Mouse (Mus musculus) G1E-ER4 (cell line): Measurements from ENCODE around the gene Ccnc. TPM values are rescaled to one million over a fixed set of nuclear protein-coding genes. Genes with fewer than 3 reads are reported as not detected.

Experiments
- GATA1 ChIP-seq: IDR thresholded peaks from one replicate; pipeline ENCODE4 v1.8.0; 2012; ENCODE audit warnings: low read length, inconsistent platforms
- polyA plus RNA-seq: library from polyadenylated mRNA; stranded (reverse); fragments of >175 nt; gene quantifications from 2 replicates; pipeline ENCODE4 v1.2.3, GENCODE M21; 2012

Gene Ccnc
- polyA plus RNA-seq, 1 experiment, result 0.51 TPM

DNA sequence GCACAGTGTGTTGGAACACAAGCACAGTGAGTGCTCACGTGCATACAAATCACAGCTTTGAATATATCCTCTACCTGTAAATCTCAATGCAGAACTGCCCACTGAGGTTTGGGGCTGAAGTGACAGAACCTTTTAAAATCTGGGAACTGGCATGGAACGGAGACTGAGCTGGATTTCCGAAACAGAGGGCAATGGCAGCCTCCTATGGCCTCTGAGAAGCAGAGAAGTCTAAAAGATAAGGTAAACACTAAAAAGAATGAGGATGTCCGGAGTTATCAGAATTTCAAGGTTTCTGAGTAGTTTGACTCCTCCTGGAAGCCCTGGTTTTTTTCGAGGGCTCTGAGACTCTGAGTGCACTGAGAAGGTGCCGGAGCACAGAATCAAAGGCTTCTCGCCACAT, 37.3 kb upstream of the Ccnc start:
- no peak for TF ChIP-seq GATA1

DNA sequence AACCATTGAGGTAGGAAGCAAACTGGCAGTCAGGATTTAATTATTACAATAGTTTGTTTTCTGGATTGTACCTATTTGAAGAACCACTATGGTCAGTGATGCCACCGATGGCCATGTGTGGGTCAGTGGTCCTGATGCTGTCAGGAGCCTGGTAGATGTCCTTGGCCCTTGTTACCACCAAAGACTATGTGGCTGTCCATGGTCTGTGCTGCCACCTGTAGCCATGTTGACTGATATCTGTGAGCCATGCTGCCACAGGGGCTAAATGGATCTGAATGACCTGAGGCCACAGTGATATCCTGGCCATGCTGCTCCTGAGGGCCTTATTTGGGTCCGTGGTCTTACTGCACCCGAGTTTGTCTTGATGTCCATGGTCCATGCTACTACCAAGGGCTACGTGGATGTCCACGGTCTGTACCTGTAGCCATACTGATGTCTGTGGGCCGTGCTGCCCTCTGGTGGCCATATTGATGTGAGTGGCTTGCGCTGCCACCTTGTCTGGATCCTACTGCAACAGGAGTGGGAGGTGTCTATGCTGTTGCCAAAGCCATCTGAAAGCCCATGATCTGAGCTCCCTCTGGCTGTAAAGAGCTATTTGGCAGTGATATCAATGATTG, 31.8 kb upstream of the Ccnc start:
- no peak for TF ChIP-seq GATA1

DNA sequence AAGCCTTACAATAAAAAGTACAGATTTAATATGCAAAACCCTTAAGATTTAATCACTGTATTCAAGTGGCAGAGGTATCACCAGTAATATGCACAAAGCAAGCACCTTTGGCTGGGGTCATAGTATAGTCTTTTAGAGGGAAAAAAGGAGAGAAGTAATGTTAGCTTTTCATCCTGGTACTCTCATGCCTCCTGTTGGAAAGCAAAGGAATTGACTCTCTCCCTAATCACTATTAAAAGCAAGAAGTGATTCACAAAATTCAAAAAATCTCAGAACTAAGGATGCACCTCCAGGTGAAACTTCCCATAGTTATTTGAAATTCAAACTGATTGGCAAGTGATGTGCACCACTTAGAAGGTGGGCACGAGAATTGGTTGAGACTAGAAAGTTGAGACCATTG, 22.5 kb upstream of the Ccnc start:
- no peak for TF ChIP-seq GATA1

DNA sequence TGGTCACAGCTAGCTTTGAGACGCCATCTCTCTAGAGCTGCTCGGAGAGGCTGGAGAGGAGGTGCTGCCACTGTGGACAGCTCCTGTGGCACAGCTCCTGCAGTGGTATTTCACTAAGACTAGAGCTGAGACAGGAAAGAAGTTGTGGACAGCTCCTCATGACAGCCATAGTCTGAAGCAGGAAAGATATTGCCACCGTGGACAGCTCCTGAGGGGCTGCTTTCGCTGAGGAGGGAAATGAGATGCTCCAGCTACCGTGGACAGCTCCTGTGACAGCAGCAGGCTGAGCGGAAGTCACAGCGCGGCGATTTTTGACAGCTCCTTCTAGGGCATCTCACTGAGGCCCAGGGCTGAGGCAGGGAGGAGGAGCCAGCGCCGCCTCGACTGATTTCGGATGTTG, 15.4 kb upstream of the Ccnc start:
- TF ChIP-seq GATA1, result no peak

GRCm38 (mm10) chr4:21722752-21723334, 4.7 kb upstream of the Ccnc start:
- TF ChIP-seq GATA1, result no peak

DNA sequence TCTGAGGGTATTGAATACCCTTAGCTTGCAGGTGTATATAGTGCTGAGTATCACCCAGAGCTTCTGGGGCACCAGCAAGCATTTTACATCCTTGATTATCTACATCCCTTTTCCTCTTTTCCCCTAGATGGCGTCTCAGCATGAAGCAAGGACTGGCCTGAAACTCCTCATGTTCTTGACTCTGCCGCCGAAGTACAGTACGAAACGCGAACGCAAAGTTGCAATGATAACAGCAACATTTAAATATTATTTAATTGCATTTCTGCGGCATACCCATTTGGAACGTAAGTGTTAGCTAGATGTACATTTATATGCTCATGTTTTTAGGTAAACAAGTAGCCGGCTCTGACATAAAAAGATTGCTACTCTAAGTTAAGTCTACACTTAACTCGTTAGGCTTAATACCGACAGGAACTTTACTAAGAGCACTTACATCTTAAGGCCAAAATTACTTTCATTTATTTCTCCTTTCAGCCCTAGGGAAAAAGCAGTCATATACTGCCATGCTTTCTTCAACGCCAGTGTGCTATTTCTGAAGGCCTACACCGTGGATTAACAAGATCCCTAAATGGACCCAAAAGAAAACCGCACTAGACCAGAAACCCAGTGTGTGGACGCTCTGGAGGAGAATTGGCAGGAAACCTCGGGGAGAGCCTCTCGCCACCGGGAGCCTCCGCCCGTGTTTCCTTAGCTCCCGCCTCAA, 438 bp upstream of the Ccnc start:
- TF ChIP-seq GATA1, result no peak

GRCm38 (mm10) chr4:21739169-21739568, 11.7 kb downstream of the Ccnc start:
- no peak for TF ChIP-seq GATA1

DNA sequence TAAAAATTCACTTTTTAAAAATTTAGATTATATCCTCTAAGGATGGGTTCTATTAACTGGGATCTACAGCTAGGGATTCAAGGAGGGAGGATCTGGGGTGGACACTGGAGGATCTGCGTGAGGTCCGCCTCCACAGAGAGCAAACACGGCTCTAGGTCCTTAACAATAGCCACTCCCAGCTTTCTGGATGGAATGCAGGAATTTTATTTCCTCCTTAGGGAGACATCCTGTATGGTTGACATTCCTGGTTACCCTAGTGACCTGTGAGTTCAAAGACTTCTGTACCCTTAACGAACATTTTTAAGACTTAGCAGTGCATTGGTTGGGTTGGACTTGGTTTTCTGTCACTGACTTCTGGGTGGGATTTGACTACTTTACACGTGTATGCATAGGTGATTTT, 18.2 kb downstream of the Ccnc start:
- no peak for TF ChIP-seq GATA1

DNA sequence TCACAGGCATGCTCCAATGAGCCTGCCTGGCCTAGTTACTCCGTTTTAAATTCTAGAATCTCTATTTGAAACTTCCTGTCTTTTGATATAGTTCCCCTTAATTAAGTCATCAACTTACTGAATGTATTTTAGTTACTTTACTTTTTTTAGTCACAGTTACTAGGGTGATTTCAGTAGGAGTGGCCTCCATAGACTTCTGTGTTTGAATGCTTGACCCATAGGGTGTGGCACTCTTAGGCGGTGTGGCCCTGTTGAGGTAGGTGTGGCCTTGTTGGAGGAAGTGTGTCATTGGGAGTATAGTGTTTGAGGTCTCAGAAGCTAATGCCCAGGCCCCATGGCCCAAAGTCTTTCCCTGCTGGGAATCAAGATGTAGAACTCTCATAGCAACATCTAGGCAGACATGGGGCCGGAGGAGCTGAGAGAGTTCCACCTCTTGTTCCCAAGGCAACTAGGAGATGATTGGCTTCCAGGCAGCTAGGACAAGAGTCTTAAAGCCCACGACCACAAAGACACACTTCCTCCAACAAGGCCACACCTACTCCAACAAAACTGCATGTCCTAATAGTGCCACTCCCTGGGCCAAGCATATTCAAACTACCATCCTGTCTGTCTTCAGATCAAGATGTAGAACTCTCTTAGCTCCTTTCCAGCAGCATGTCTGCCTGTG, 27.8 kb downstream of the Ccnc start:
- TF ChIP-seq GATA1, result no peak

DNA sequence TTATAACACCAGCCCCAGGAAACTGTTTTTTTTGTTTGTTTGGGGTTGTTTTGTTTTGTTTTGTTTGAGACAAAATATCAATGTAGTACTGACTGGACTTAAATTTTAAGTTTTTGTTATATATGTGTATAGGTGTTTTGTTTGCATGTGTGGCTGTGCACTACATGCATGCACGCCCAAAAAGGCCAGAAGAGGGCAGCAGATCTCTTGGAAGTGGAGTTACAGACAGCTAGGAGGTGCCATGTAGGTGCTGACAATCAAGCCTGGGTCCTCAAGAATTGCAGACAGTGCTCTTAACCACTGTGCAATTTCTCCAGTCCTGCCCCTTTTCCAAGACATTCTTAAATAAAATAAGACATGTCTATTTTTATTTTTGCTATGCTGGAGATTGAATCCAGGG, 31.4 kb downstream of the Ccnc start:
- no peak for TF ChIP-seq GATA1

GRCm38 (mm10) chr4:21761416-21762160, 34.1 kb downstream of the Ccnc start:
- no peak for TF ChIP-seq GATA1

GRCm38 (mm10) chr4:21763827-21764226, 36.3 kb downstream of the Ccnc start:
- TF ChIP-seq GATA1, result no peak

DNA sequence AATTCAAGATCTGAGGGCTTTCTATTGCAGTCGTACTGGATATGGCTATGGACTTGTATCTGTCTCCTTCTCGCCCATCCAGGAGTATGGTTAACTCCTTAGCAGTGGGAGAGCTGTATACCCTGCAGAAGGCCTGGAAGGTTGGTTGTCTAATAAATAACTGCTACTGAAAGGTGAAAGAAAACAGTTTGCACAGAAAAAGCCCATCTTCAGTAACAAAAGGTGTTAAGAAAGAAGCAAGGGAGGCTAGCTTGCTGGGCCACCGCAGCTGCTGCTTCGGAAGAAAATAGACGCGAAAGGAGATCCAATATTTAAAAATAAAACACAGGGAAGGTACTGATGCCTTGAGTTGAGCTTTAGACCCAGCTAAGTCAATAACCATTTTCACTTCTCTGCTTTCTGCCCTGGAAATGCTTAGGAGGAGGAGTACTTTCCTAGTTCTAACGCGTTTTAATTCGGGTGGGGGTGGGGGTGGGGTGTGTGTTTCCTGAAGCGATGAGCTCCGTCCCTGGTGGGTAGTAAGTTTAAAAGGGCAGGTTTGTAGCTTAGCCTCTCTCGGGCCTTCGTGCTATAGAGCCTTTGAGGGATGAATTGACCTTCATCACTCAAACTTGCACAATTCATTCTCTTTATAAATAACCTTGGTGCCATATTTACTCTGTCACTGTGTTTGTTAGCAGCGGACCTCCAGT, 38.8 kb downstream of the Ccnc start:
- TF ChIP-seq GATA1, result no peak

- no peak for TF ChIP-seq GATA1
Observed at GRCm38 (mm10) chr4:21766863-21767304, 39.4 kb downstream of the Ccnc start, which contains the start of the genes Usp45 and Tstd3. Usp45 (plus strand) TSS chr4:21767156. Tstd3 (minus strand) TSS chr4:21767212.

DNA sequence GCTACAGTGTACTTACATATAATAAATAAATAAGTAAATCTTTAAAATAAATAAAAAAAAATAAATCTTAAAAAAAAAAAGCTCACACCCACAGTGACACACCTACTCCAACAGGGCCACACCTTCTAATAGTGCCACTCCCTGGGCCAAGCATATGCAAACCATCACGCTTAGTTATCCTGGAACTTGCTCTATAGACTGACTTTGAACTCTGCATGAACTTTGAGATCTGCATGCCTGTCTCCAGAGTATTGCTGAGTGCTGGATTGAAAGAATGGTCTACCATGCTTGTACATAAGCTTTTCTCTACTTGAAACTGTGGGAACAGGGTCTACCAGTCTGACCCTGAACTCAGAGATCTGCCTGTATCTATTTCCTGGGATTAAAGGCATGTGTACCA, 43.6 kb downstream of the Ccnc start:
- TF ChIP-seq GATA1, result no peak

GRCm38 (mm10) chr4:21772306-21772705, 44.8 kb downstream of the Ccnc start:
- no peak for TF ChIP-seq GATA1
